In genomic region chr6:38535788-38536187, GRCm38 (mm10) we compare ENCODE assay signal across 8 mouse cellular contexts. TPM values are rescaled to one million over a fixed set of nuclear protein-coding genes. Genes with fewer than 3 reads are reported as not detected.
DNase-seq lines count a peak whose midpoint lies in the region; ATAC-seq and TF ChIP-seq lines count a peak whose summit lies in the region.

No protein-coding gene starts in this region.

- peak overlapping the region; percentile 98; the same call in 1 of the 2 replicates for H3K9ac ChIP-seq in heart, embryonic 11.5 days (ENCODE audit: low read depth, low read length)
- peak overlapping the region; percentile 81 for H3K9ac ChIP-seq in hindbrain, embryonic 14.5 days
- H3K9ac ChIP-seq in midbrain, embryonic 11.5 days (ENCODE audit: low read length): no peak overlapping the region

- H3K4me2 ChIP-seq in heart, embryonic 11.5 days: peak overlapping the region; percentile 62
- H3K4me2 ChIP-seq in hindbrain, embryonic 14.5 days (replicated peaks): peak overlapping the region; percentile 72
- peak overlapping the region; percentile 56 for H3K4me2 ChIP-seq in midbrain, embryonic 11.5 days

- peaks cover 8% of the 10 kb centered on the region for H3K36me3 ChIP-seq in heart, embryonic 11.5 days (ENCODE audit: control insufficient read depth, insufficient read depth, low read length)
- peaks cover 19% of the 10 kb centered on the region; the same call in 1 of the 2 replicates for H3K36me3 ChIP-seq in hindbrain, embryonic 14.5 days (replicated peaks; ENCODE audit: control insufficient read depth, insufficient read depth)
- H3K36me3 ChIP-seq in midbrain, embryonic 11.5 days (ENCODE audit: control insufficient read depth, insufficient read depth, low read length): no peaks in the 10 kb centered on the region

- H3K27me3 ChIP-seq in heart, embryonic 11.5 days (ENCODE audit: control insufficient read depth, insufficient read depth, low read length): no peaks in the 10 kb centered on the region
- H3K27me3 ChIP-seq in hindbrain, embryonic 14.5 days (ENCODE audit: control insufficient read depth, insufficient read depth, low read length): no peaks in the 10 kb centered on the region
- H3K27me3 ChIP-seq in midbrain, embryonic 11.5 days (ENCODE audit: control insufficient read depth, insufficient read depth, low read length): no peaks in the 10 kb centered on the region

- DNase-seq in heart, adult 18-20 months: no peak
- no peak for DNase-seq in hindbrain, embryonic 14.5 days (ENCODE audit: low spot score)
- no peak for DNase-seq in midbrain, embryonic 11.5 days (ENCODE audit: low spot score, missing footprints)
- DNase-seq in ovary, postnatal 10 days (ENCODE audit: low spot score): no peak
- DNase-seq in T-cell, adult 2 months (ENCODE audit: low spot score): no peak
- DNase-seq in thymus, adult 18-20 months: no peak

- WGBS in heart, embryonic 11.5 days (ENCODE audit: insufficient replicate concordance): 81% methylated on average over 1 of the region's 1 CpGs
- WGBS in hindbrain, embryonic 14.5 days: 80% methylated on average over 1 of the region's 1 CpGs
- WGBS in midbrain, embryonic 11.5 days: 79% methylated on average over 1 of the region's 1 CpGs

- H3K4me3 ChIP-seq in heart, embryonic 11.5 days (ENCODE audit: low read depth, low read length): peak overlapping the region; percentile 82
- peak overlapping the region; percentile 76; the same call in 1 of the 2 replicates for H3K4me3 ChIP-seq in cortical plate, adult 2 months (ENCODE audit: insufficient read depth, low read length)
- peak overlapping the region; percentile 77 for H3K4me3 ChIP-seq in hindbrain, embryonic 14.5 days (replicated peaks; ENCODE audit: low read length)
- H3K4me3 ChIP-seq in midbrain, embryonic 11.5 days (ENCODE audit: low read depth, low read length): 0 out of 2 replicates have a peak overlapping the region, but pooled peaks have one; percentile 76

- no peak overlapping the region for H3K27ac ChIP-seq in heart, embryonic 11.5 days (ENCODE audit: low read depth, low read length)
- H3K27ac ChIP-seq in cortical plate, adult 2 months (ENCODE audit: insufficient read depth, low read length): no peak overlapping the region
- H3K27ac ChIP-seq in hindbrain, embryonic 14.5 days: peak overlapping the region; percentile 93
- H3K27ac ChIP-seq in midbrain, embryonic 11.5 days (ENCODE audit: low read depth, low read length): no peak overlapping the region

- no peaks in the 10 kb centered on the region for H3K9me3 ChIP-seq in heart, embryonic 11.5 days (replicated peaks; ENCODE audit: control insufficient read depth, low read length)
- no peaks in the 10 kb centered on the region for H3K9me3 ChIP-seq in hindbrain, embryonic 14.5 days (ENCODE audit: control insufficient read depth, low read length)
- H3K9me3 ChIP-seq in midbrain, embryonic 11.5 days (ENCODE audit: control insufficient read depth, low read length): no peaks in the 10 kb centered on the region

- H3K4me1 ChIP-seq in heart, embryonic 11.5 days (ENCODE audit: control insufficient read depth, insufficient read depth, low read length): no peaks in the 10 kb centered on the region
- no peaks in the 10 kb centered on the region; the same call in 1 of the 2 replicates for H3K4me1 ChIP-seq in cortical plate, adult 2 months (ENCODE audit: control insufficient read depth, insufficient read depth, low read length)
- H3K4me1 ChIP-seq in hindbrain, embryonic 14.5 days (replicated peaks; ENCODE audit: control insufficient read depth, insufficient read depth, low read length): peaks cover 10% of the 10 kb centered on the region; the same call in 1 of the 2 replicates
- H3K4me1 ChIP-seq in midbrain, embryonic 11.5 days (ENCODE audit: control insufficient read depth, insufficient read depth, low read length): peaks cover 5% of the 10 kb centered on the region; the same call in 1 of the 2 replicates

- TF ChIP-seq CTCF in cortical plate, adult 2 months (IDR thresholded peaks at IDR 0.05; ENCODE audit: extremely low read depth, insufficient read depth, low read length): no peak

- ATAC-seq in heart, embryonic 11.5 days (replicated peaks; ENCODE audit: insufficient number of reproducible peaks, low FRiP score, low TSS enrichment): no peak
- no peak for ATAC-seq in hindbrain, embryonic 14.5 days (ENCODE audit: low FRiP score)
- no peak for ATAC-seq in midbrain, embryonic 11.5 days (ENCODE audit: low FRiP score)

- TF ChIP-seq POLR2A in cortical plate, adult 2 months (IDR thresholded peaks at IDR 0.05; ENCODE audit: extremely low read depth, insufficient read depth, low read length): no peak

RNA-seq across cellular contexts. Expression of gene Fmc1, which starts 2.5 kb away (rescaled TPM):
- 189 and 195 TPM in 2 replicates for polyA plus RNA-seq in heart, embryonic 11.5 days (2014; fragmentation: Nextera tagmentation; extraction: Ambion mirVana)
- 100 to 1,000 TPM; 237 to 257 TPM for total RNA-seq in heart, adult 18-20 months (2021)
- 127 and 132 TPM in 2 replicates for polyA plus RNA-seq in cortical plate, adult 2 months (2012; rRNA removed)
- polyA plus RNA-seq in hindbrain, embryonic 14.5 days (2014; fragmentation: Nextera tagmentation; extraction: Ambion mirVana): 195 and 213 TPM in 2 replicates
- 128 and 131 TPM in 2 replicates for polyA plus RNA-seq in midbrain, embryonic 11.5 days (2014; fragmentation: Nextera tagmentation; extraction: Ambion mirVana)

RNA-seq across cellular contexts. Expression of gene Luc7l2, which starts 15.3 kb away (rescaled TPM):
- 29.9 and 43.1 TPM in 2 replicates for polyA plus RNA-seq in heart, embryonic 11.5 days (2014; fragmentation: Nextera tagmentation; extraction: Ambion mirVana)
- 10 to 100 TPM; 79.5 to 96.8 TPM for total RNA-seq in heart, adult 18-20 months (2021)
- 167 and 188 TPM in 2 replicates for polyA plus RNA-seq in cortical plate, adult 2 months (2012; rRNA removed)
- polyA plus RNA-seq in hindbrain, embryonic 14.5 days (2014; fragmentation: Nextera tagmentation; extraction: Ambion mirVana): 34.1 and 49.3 TPM in 2 replicates
- polyA plus RNA-seq in midbrain, embryonic 11.5 days (2014; fragmentation: Nextera tagmentation; extraction: Ambion mirVana): 34.7 and 40.4 TPM in 2 replicates
